Mouse (Mus musculus): Measurements from ENCODE around the gene Krtap10-10.

DNA sequence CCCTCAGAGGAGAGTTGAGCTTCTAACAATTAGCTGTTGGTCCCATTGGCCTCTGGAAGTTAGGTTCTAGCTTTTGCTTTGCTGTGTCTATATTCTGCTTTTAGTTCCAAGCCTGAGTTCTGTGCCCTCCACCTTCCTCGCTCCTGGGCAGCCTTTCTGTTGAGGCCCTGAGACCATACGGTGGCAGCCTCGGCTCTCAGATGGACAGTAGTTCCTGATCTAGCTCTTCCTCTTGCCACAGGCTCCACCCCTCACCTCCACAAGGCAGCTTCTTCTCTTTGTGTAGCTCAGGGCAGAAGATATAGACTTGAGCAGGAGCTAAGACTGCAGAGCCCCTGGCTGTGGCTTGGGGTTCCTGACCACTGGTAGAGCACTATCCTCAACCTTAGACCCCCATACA is 44.6 kb downstream of the Krtap10-10 start:
- TF ChIP-seq POLR2A (IDR thresholded peaks at IDR 0.05; ENCODE audit: insufficient read length, low read depth), result no peak
- TF ChIP-seq CEBPB (IDR thresholded peaks at IDR 0.05; ENCODE audit: insufficient read depth, poor library complexity, severe bottlenecking), result no peak
- no peak for TF ChIP-seq POLR2AphosphoS2 (IDR thresholded peaks at IDR 0.05; ENCODE audit: insufficient read length, low read depth)

All from myocyte (in vitro differentiated cells).